ENCODE assay signal across 8 mouse cellular contexts in the genomic region with DNA sequence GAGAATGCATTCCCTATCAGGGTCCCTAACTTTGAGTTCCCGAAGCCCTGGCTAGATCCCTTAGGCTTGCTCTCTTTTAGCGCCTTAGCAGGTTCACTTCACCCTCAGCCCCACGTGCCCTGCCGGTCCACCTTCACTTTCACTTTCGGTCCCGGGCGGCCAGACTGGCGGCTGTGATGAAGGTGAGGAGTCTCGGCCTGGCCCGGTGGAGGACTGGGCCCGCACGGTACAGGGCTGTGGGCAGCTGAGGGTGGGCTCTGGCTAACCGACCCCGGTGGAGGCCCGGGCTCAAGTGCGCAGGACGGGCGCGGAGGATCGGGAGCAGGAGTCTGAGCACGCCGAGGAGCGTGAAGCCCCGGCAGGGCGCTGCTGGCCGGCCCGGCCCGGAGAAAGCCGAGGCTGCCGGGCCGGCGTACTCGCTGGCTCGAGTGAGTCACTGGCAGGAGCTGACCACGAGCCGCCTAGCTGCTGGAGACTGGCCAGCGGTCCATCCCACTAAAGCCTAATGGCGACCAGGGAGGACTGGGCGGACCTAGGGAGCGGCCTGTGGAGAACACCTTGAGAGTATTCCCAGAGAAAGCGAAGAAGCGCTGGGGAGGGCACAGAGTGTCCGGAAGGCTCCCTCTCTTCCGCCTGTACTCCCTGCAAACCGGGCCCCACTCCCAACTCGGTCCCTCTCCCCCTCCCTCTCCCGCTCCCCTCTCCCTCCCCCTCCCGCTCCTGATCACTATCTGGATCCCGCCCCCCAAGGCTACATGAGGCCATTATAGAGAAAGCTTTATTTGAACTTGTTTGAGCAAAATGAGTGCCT. TPM values are rescaled to one million over a fixed set of nuclear protein-coding genes. Genes with fewer than 3 reads are reported as not detected.
DNase-seq lines count a peak whose midpoint lies in the region; ATAC-seq lines count a peak whose summit lies in the region.

No protein-coding gene starts in this region.

- WGBS in hindbrain, embryonic 14.5 days, result under 1% methylated on average over 44 of the region's 49 CpGs

- no peaks in the 10 kb centered on the region for H3K27me3 ChIP-seq in hindbrain, embryonic 14.5 days (ENCODE audit: control insufficient read depth, insufficient read depth, low read length)

- H3K4me3 ChIP-seq in hindbrain, embryonic 14.5 days (replicated peaks; ENCODE audit: low read length), result peak overlapping the region; percentile 67

- no peaks in the 10 kb centered on the region for H3K9me3 ChIP-seq in hindbrain, embryonic 14.5 days (ENCODE audit: control insufficient read depth, low read length)

- peak overlapping the region; percentile 80 for H3K27ac ChIP-seq in hindbrain, embryonic 14.5 days

- no peaks in the 10 kb centered on the region for H3K4me1 ChIP-seq in hindbrain, embryonic 14.5 days (replicated peaks; ENCODE audit: control insufficient read depth, insufficient read depth, low read length)

- DNase-seq in T-cell, adult 2 months (ENCODE audit: low spot score), result peak; percentile 79
- DNase-seq in cerebellum, postnatal 36 days, result peak; percentile 82 to 84
- DNase-seq in frontal cortex, postnatal 36 days (ENCODE audit: low spot score in 2 of 2), result peak; percentile 67 to 70
- peak; percentile 63 for DNase-seq in hindbrain, embryonic 14.5 days (ENCODE audit: low spot score)
- DNase-seq in layer of hippocampus, postnatal 36 days, result peak; percentile 58 to 60
- DNase-seq in lung, postnatal 25 days (ENCODE audit: low spot score), result peak; percentile 87
- DNase-seq in retina, adult 2 months (ENCODE audit: low read depth, low spot score), result peak; percentile 51
- peak; percentile 84 for DNase-seq in thymus, postnatal 25 days

- peak overlapping the region; percentile 80 for H3K4me2 ChIP-seq in hindbrain, embryonic 14.5 days (replicated peaks)

- peak; percentile 91 for ATAC-seq in hindbrain, embryonic 14.5 days (ENCODE audit: low FRiP score)

- H3K9ac ChIP-seq in hindbrain, embryonic 14.5 days, result peak overlapping the region; percentile 84

- H3K36me3 ChIP-seq in hindbrain, embryonic 14.5 days (replicated peaks; ENCODE audit: control insufficient read depth, insufficient read depth), result no peaks in the 10 kb centered on the region

RNA-seq across cellular contexts. Expression of a gene that starts 0.5 kb away (rescaled TPM):
- 6.9 and 7.4 TPM in 2 replicates for polyA plus RNA-seq in hindbrain, embryonic 14.5 days (2014; fragmentation: Nextera tagmentation; extraction: Ambion mirVana)
- total RNA-seq in layer of hippocampus, postnatal 36 days (2021), result 10 to 100 TPM; 10.4 to 12.6 TPM

Comparison
In these comparisons a context has a peak if more than half of its experiments do, and no peak if none do; other contexts are left out.
1. Peak in every context shown above with its lines: DNase-seq, ATAC-seq, H3K4me3 ChIP-seq and H3K27ac ChIP-seq.